Mouse (Mus musculus): ENCODE data around the gene Ighmbp2. TPM values are rescaled to one million over a fixed set of nuclear protein-coding genes. Genes with fewer than 3 reads are reported as not detected.

Ighmbp2 gene
- 0.88 TPM for polyA plus RNA-seq (2014; fragmentation: Illumina TruSeq; extraction: RNeasy Lipid Tissue Mini Kit (QIAGEN cat#74804); ENCODE audit: low read depth, low replicate concordance)

GRCm38 (mm10) chr19:3282572-3283467 is at the start of gene Ighmbp2, which contains the start of gene Mrpl21:
TSS of gene Ighmbp2 (minus strand) at chr19:3283017.
TSS of gene Mrpl21 (plus strand) at chr19:3282901.

GRCm38 (mm10) chr19:3322261-3322969 is 39.6 kb upstream of the Ighmbp2 start, which contains the start of gene Cpt1a:
TSS of gene Cpt1a (plus strand) at chr19:3322334.

Other genes starting within 250 kb of the Ighmbp2 start
- gene Mrpl21, start 116 bp downstream of the Ighmbp2 start, polyA plus RNA-seq (2014; fragmentation: Illumina TruSeq; extraction: RNeasy Lipid Tissue Mini Kit (QIAGEN cat#74804); ENCODE audit: low read depth, low replicate concordance) = 24.0 TPM
- gene Cpt1a, start 39.3 kb upstream of the Ighmbp2 start, polyA plus RNA-seq (2014; fragmentation: Illumina TruSeq; extraction: RNeasy Lipid Tissue Mini Kit (QIAGEN cat#74804); ENCODE audit: low read depth, low replicate concordance) = 14.6 TPM
- gene Tesmin, start 105.8 kb upstream of the Ighmbp2 start, polyA plus RNA-seq (2014; fragmentation: Illumina TruSeq; extraction: RNeasy Lipid Tissue Mini Kit (QIAGEN cat#74804); ENCODE audit: low read depth, low replicate concordance) = 57.3 TPM
- not detected for gene Gal, start 131.5 kb upstream of the Ighmbp2 start, polyA plus RNA-seq (2014; fragmentation: Illumina TruSeq; extraction: RNeasy Lipid Tissue Mini Kit (QIAGEN cat#74804); ENCODE audit: low read depth, low replicate concordance)